Mouse (Mus musculus): Measurements from ENCODE around the gene Fgfr2. TPM values are rescaled to one million over a fixed set of nuclear protein-coding genes. Genes with fewer than 3 reads are reported as not detected.

The Fgfr2 gene
- total and polyA plus RNA-seq, 2 experiments from 2014 or later, result 17.1 to 47.6 TPM

- Histone ChIP-seq H3K4me2 (ENCODE audit: low read depth) (no peak overlapping the region), H3K9me3 (ENCODE audit: low read length) (no peaks in the 10 kb centered on the region), H3K27me3 (ENCODE audit: insufficient read depth, low read length) (no peaks in the 10 kb centered on the region), H3K4me1 (ENCODE audit: insufficient read depth) (no peaks in the 10 kb centered on the region), H3K9ac (no peak overlapping the region), H3K4me3 (ENCODE audit: low read depth, low read length) (no peak overlapping the region), H3K27ac (ENCODE audit: low read depth, low read length) (no peak overlapping the region), H3K36me3 (ENCODE audit: insufficient read depth) (peaks cover 22% of the 10 kb centered on the region)
- WGBS, result 39% methylated on average over 2 of the region's 2 CpGs
- ATAC-seq, result no peak
- TF ChIP-seq CTCF (IDR thresholded peaks at IDR 0.05; ENCODE audit: low read depth), result no peak
- DNase-seq, result no peak
Measured at GRCm38 (mm10) chr7:130895618-130895945, 2227.6 kb downstream of the Fgfr2 start.

GRCm38 (mm10) chr7:130894931-130895617, 2228.1 kb downstream of the Fgfr2 start:
- WGBS, result 47% methylated on average over 9 of the region's 9 CpGs
- no peak for TF ChIP-seq CTCF (IDR thresholded peaks at IDR 0.05; ENCODE audit: low read depth)

GRCm38 (mm10) chr7:130892973-130893372, 2230.2 kb downstream of the Fgfr2 start:
- Histone ChIP-seq H3K36me3 (ENCODE audit: insufficient read depth) (peaks cover 20% of the 10 kb centered on the region), H3K9ac (no peak overlapping the region), H3K27ac (ENCODE audit: low read depth, low read length) (no peak overlapping the region), H3K4me3 (ENCODE audit: low read depth, low read length) (no peak overlapping the region), H3K9me3 (ENCODE audit: low read length) (no peaks in the 10 kb centered on the region), H3K4me1 (ENCODE audit: insufficient read depth) (no peaks in the 10 kb centered on the region), H3K27me3 (ENCODE audit: insufficient read depth, low read length) (no peaks in the 10 kb centered on the region), H3K4me2 (ENCODE audit: low read depth) (no peak overlapping the region)
- DNase-seq (no peak), ATAC-seq (no peak)
- 88% methylated on average over 6 of the region's 6 CpGs for WGBS
- no peak for TF ChIP-seq CTCF (IDR thresholded peaks at IDR 0.05; ENCODE audit: low read depth)

More at GRCm38 (mm10) chr7:130894931-130895617, 2228.1 kb downstream of the Fgfr2 start:
- ATAC-seq (no peak), DNase-seq (no peak)
- Histone ChIP-seq H3K9ac (no peak overlapping the region), H3K4me1 (ENCODE audit: insufficient read depth) (no peaks in the 10 kb centered on the region), H3K4me2 (ENCODE audit: low read depth) (no peak overlapping the region), H3K9me3 (ENCODE audit: low read length) (no peaks in the 10 kb centered on the region), H3K27me3 (ENCODE audit: insufficient read depth, low read length) (no peaks in the 10 kb centered on the region), H3K36me3 (ENCODE audit: insufficient read depth) (peaks cover 20% of the 10 kb centered on the region), H3K27ac (ENCODE audit: low read depth, low read length) (no peak overlapping the region), H3K4me3 (ENCODE audit: low read depth, low read length) (no peak overlapping the region)

GRCm38 (mm10) chr7:130890871-130891270, 2232.3 kb downstream of the Fgfr2 start:
- H3K9me3 ChIP-seq (ENCODE audit: low read length), result no peaks in the 10 kb centered on the region
- no peaks in the 10 kb centered on the region for H3K27me3 ChIP-seq (ENCODE audit: insufficient read depth, low read length)
- H3K27ac ChIP-seq (ENCODE audit: low read depth, low read length), result no peak overlapping the region
- H3K4me1 ChIP-seq (ENCODE audit: insufficient read depth), result no peaks in the 10 kb centered on the region
- no peak for ATAC-seq
- no peak for TF ChIP-seq CTCF (IDR thresholded peaks at IDR 0.05; ENCODE audit: low read depth)
- peaks cover 25% of the 10 kb centered on the region for H3K36me3 ChIP-seq (ENCODE audit: insufficient read depth)
- WGBS, result 34% methylated on average over 2 of the region's 2 CpGs
- DNase-seq, result no peak
- H3K9ac ChIP-seq, result no peak overlapping the region
- no peak overlapping the region for H3K4me3 ChIP-seq (ENCODE audit: low read depth, low read length)
- no peak overlapping the region for H3K4me2 ChIP-seq (ENCODE audit: low read depth)

GRCm38 (mm10) chr7:130887946-130888345, 2235.2 kb downstream of the Fgfr2 start:
- no peaks in the 10 kb centered on the region for H3K9me3 ChIP-seq (ENCODE audit: low read length)
- no peak overlapping the region for H3K27ac ChIP-seq (ENCODE audit: low read depth, low read length)
- no peak overlapping the region for H3K4me3 ChIP-seq (ENCODE audit: low read depth, low read length)
- peaks cover 19% of the 10 kb centered on the region for H3K36me3 ChIP-seq (ENCODE audit: insufficient read depth)
- 9% methylated on average over 3 of the region's 3 CpGs for WGBS
- no peak for DNase-seq
- ATAC-seq, result no peak
- no peaks in the 10 kb centered on the region for H3K27me3 ChIP-seq (ENCODE audit: insufficient read depth, low read length)
- H3K4me2 ChIP-seq (ENCODE audit: low read depth), result no peak overlapping the region
- no peak for TF ChIP-seq CTCF (IDR thresholded peaks at IDR 0.05; ENCODE audit: low read depth)
- H3K9ac ChIP-seq, result no peak overlapping the region
- no peaks in the 10 kb centered on the region for H3K4me1 ChIP-seq (ENCODE audit: insufficient read depth)

GRCm38 (mm10) chr7:130886246-130886645, 2236.9 kb downstream of the Fgfr2 start:
- no peaks in the 10 kb centered on the region for H3K4me1 ChIP-seq (ENCODE audit: insufficient read depth)
- H3K27ac ChIP-seq (ENCODE audit: low read depth, low read length), result no peak overlapping the region
- no peaks in the 10 kb centered on the region for H3K9me3 ChIP-seq (ENCODE audit: low read length)
- no peak for DNase-seq
- H3K36me3 ChIP-seq (ENCODE audit: insufficient read depth), result peaks cover 11% of the 10 kb centered on the region
- no peak overlapping the region for H3K4me2 ChIP-seq (ENCODE audit: low read depth)
- H3K27me3 ChIP-seq (ENCODE audit: insufficient read depth, low read length), result no peaks in the 10 kb centered on the region
- no peak overlapping the region for H3K9ac ChIP-seq
- H3K4me3 ChIP-seq (ENCODE audit: low read depth, low read length), result no peak overlapping the region
- no peak for ATAC-seq
- WGBS, result 79% methylated on average over 3 of the region's 3 CpGs
- no peak for TF ChIP-seq CTCF (IDR thresholded peaks at IDR 0.05; ENCODE audit: low read depth)

- Histone ChIP-seq H3K36me3 (ENCODE audit: insufficient read depth) (peaks cover 14% of the 10 kb centered on the region), H3K4me2 (ENCODE audit: low read depth) (no peak overlapping the region), H3K9ac (no peak overlapping the region), H3K27ac (ENCODE audit: low read depth, low read length) (no peak overlapping the region), H3K4me1 (ENCODE audit: insufficient read depth) (no peaks in the 10 kb centered on the region), H3K9me3 (ENCODE audit: low read length) (no peaks in the 10 kb centered on the region), H3K27me3 (ENCODE audit: insufficient read depth, low read length) (no peaks in the 10 kb centered on the region), H3K4me3 (ENCODE audit: low read depth, low read length) (no peak overlapping the region)
- DNase-seq (no peak), ATAC-seq (no peak)
- TF ChIP-seq CTCF (IDR thresholded peaks at IDR 0.05; ENCODE audit: low read depth), result no peak
- 90% methylated on average over 2 of the region's 2 CpGs for WGBS
Measured at GRCm38 (mm10) chr7:130884161-130884560, 2239.0 kb downstream of the Fgfr2 start.

Measured in forebrain, postnatal 0 days (tissue).